In the genomic region with DNA sequence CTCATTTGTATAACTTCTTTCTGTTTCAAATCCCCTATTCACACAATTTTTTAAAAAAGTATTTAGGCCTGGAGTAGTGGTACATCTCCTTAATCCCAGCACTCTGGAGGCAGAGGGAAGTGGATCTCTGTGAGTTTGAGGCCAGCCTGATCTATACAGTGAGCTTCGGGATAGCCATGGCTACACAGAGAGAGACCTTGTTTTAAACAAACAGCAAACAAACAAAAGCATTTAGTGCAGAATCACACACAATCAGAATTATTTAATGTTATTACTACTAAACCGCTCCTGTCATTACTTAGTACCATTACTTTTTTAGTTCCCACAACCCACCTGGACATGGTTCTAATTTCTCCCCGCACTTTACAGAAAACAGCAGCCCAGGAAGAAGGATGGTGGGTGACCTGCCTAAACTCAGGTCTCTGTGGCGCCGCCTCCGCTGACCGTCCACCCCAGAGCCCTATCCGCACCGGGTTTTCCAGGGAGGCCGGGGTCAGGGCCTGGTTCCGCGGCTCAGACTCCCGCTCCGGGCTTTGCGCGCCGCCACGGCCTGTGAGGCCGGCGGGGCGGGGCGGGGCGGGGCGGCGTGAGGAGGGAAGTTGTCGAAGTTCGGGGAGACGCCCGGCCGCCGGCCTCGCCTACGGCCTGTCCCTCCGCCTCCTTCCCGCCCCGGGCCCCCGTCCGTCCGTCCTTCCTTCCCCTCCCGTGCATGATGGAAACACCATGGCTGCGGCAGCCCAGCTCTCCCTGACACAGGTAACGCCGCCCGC, we compare ENCODE assay signal across 8 mouse cellular contexts. TPM values are rescaled to one million over a fixed set of nuclear protein-coding genes. Genes with fewer than 3 reads are reported as not detected.
DNase-seq lines count a peak whose midpoint lies in the region; ATAC-seq and TF ChIP-seq lines count a peak whose summit lies in the region.

A gene (plus strand): TSS at position 580 of the 770 bp plus-strand sequence.

- no peaks in the 10 kb centered on the region for H3K9me3 ChIP-seq in ES-E14 (ENCODE audit: control insufficient read depth, insufficient read depth, low read depth, low read length)
- no peaks in the 10 kb centered on the region for H3K9me3 ChIP-seq in forebrain, embryonic 16.5 days (ENCODE audit: control insufficient read depth, low read length)
- H3K9me3 ChIP-seq in lung, embryonic 14.5 days (ENCODE audit: low read depth, low read length), result no peaks in the 10 kb centered on the region

- H3K36me3 ChIP-seq in ES-E14 (ENCODE audit: control insufficient read depth, insufficient read depth, low read length, poor library complexity, severe bottlenecking), result no peaks in the 10 kb centered on the region
- H3K36me3 ChIP-seq in forebrain, embryonic 16.5 days (ENCODE audit: control insufficient read depth, insufficient read depth), result no peaks in the 10 kb centered on the region
- no peaks in the 10 kb centered on the region for H3K36me3 ChIP-seq in lung, embryonic 14.5 days (ENCODE audit: insufficient read depth)
- no peaks in the 10 kb centered on the region for H3K36me3 ChIP-seq in thymus, adult 2 months (ENCODE audit: control insufficient read depth, insufficient read depth, low read length)

- H3K27ac ChIP-seq in ES-E14 (ENCODE audit: insufficient read depth, low read depth, low read length, poor library complexity, severe bottlenecking), result no peak within 1 kb of the TSS
- no peak within 1 kb of the TSS for H3K27ac ChIP-seq in forebrain, embryonic 16.5 days (ENCODE audit: low read length)
- peak within 1 kb of the TSS; percentile 86 for H3K27ac ChIP-seq in layer of hippocampus, adult 2 months
- H3K27ac ChIP-seq in lung, embryonic 14.5 days (ENCODE audit: low read depth), result peak within 1 kb of the TSS; percentile 83
- 0 out of 2 replicates have a peak within 1 kb of the TSS, but pooled peaks have one; percentile 2 for H3K27ac ChIP-seq in olfactory bulb, adult 2 months (ENCODE audit: insufficient read depth, low read depth, low read length)
- H3K27ac ChIP-seq in thymus, adult 2 months (ENCODE audit: control insufficient read depth, insufficient read depth, low read length), result no peak within 1 kb of the TSS

- peak within 1 kb of the TSS; percentile 77 for H3K4me2 ChIP-seq in forebrain, embryonic 16.5 days (ENCODE audit: low read length)
- peak within 1 kb of the TSS; percentile 89 for H3K4me2 ChIP-seq in lung, embryonic 14.5 days

- in situ Hi-C loops in ES-E14 (cut with MboI; ENCODE audit: low sequenced_read_pairs in 2 of 2, unreplicated experiment in 2 of 2), result no loop called here

- TF ChIP-seq CTCF in layer of hippocampus, adult 2 months (conservative IDR thresholded peaks at IDR 0.05), result no peak
- 0 out of 2 replicates have a peak, but pooled peaks have one; percentile 2 for TF ChIP-seq CTCF in lung, embryonic 14.5 days (IDR thresholded peaks at IDR 0.05; ENCODE audit: low read depth)
- no peak for TF ChIP-seq CTCF in olfactory bulb, adult 2 months (IDR thresholded peaks at IDR 0.05; ENCODE audit: insufficient read depth, low read depth, low read length)
- TF ChIP-seq CTCF in thymus, adult 2 months (IDR thresholded peaks at IDR 0.05; ENCODE audit: borderline replicate concordance, control insufficient read depth, extremely low read depth, insufficient read depth, low read length, poor library complexity), result no peak

- H3K27me3 ChIP-seq in forebrain, embryonic 16.5 days (replicated peaks; ENCODE audit: control insufficient read depth, insufficient read depth, low read length), result no peaks in the 10 kb centered on the region
- no peaks in the 10 kb centered on the region for H3K27me3 ChIP-seq in lung, embryonic 14.5 days (ENCODE audit: insufficient read depth, low read length)
- H3K27me3 ChIP-seq in thymus, adult 2 months (ENCODE audit: control insufficient read depth, insufficient read depth, low read length), result no peaks in the 10 kb centered on the region

- H3K4me3 ChIP-seq in ES-E14 (ENCODE audit: insufficient read depth in 1 of 2, low read depth in 1 of 2, low read length in 2 of 2, poor library complexity in 1 of 2, severe bottlenecking in 1 of 2), result peak within 1 kb of the TSS; percentile 96 to 97
- H3K4me3 ChIP-seq in forebrain, embryonic 16.5 days (replicated peaks; ENCODE audit: low read length), result peak within 1 kb of the TSS; percentile 75
- H3K4me3 ChIP-seq in layer of hippocampus, adult 2 months, result peak within 1 kb of the TSS; percentile 74
- peak within 1 kb of the TSS; percentile 85 for H3K4me3 ChIP-seq in lung, embryonic 14.5 days (ENCODE audit: low read depth, low read length)
- H3K4me3 ChIP-seq in olfactory bulb, adult 2 months (ENCODE audit: insufficient read depth, low read depth, low read length), result peak within 1 kb of the TSS; percentile 69
- peak within 1 kb of the TSS; percentile 94 for H3K4me3 ChIP-seq in thymus, adult 2 months (ENCODE audit: control insufficient read depth, insufficient read depth, low read length)

- WGBS in forebrain, embryonic 16.5 days, result 4% methylated on average over 31 of the region's 44 CpGs
- WGBS in lung, embryonic 14.5 days, result 3% methylated on average over 29 of the region's 44 CpGs
- 3% methylated on average over 40 of the region's 44 CpGs for WGBS in olfactory bulb, adult 2 months
- 4% methylated on average over 44 of the region's 44 CpGs for WGBS in thymus, adult 2 months

- no peak for TF ChIP-seq POLR2A in olfactory bulb, adult 2 months (IDR thresholded peaks at IDR 0.05; ENCODE audit: insufficient read depth, low read depth, low read length)
- no peak for TF ChIP-seq POLR2A in thymus, adult 2 months (IDR thresholded peaks at IDR 0.05; ENCODE audit: control insufficient read depth, extremely low read depth, insufficient read depth, low read length, poor library complexity)

- intact Hi-C loops in heart, postnatal 36 days (cut with DNase I), result loop anchor here (2.0 to 5.0 kb wide), 3 partner anchors 78 to 449 kb away; a partner anchor contains a TSS

- peak; percentile 86 for DNase-seq in ES-E14 (ENCODE audit: low read depth, low spot score)
- peak; percentile 86 for DNase-seq in cerebellum, adult 11-12 months
- peak; percentile 92 to 95 for DNase-seq in heart, postnatal 36 days
- peak; percentile 66 to 82 for DNase-seq in layer of hippocampus, adult 2 months (ENCODE audit: low spot score in 2 of 2)
- DNase-seq in lung, embryonic 14.5 days, result peak; percentile 95
- DNase-seq in thymus, adult 2 months, result peak; percentile 94

- peak; percentile 97 for ATAC-seq in forebrain, embryonic 16.5 days
- ATAC-seq in lung, embryonic 14.5 days (ENCODE audit: insufficient read depth), result peak; percentile 95

- H3K4me1 ChIP-seq in ES-E14 (ENCODE audit: control insufficient read depth in 2 of 2, insufficient read depth in 2 of 2, low read length in 2 of 2, poor library complexity in 1 of 2), result no peaks in the 10 kb centered on the region
- peaks cover 4% of the 10 kb centered on the region; the same call in 1 of the 2 replicates for H3K4me1 ChIP-seq in forebrain, embryonic 16.5 days (replicated peaks; ENCODE audit: control insufficient read depth, insufficient read depth, low read length)
- peaks cover 6% of the 10 kb centered on the region; the same call in 1 of the 2 replicates for H3K4me1 ChIP-seq in lung, embryonic 14.5 days (ENCODE audit: insufficient read depth)
- peaks cover 4% of the 10 kb centered on the region; the same call in 1 of the 2 replicates for H3K4me1 ChIP-seq in olfactory bulb, adult 2 months (ENCODE audit: control insufficient read depth, insufficient read depth, low read length)
- peaks cover 8% of the 10 kb centered on the region for H3K4me1 ChIP-seq in thymus, adult 2 months (replicated peaks; ENCODE audit: control insufficient read depth, insufficient read depth, low read length)

- peak within 1 kb of the TSS; percentile 91 for H3K9ac ChIP-seq in ES-E14 (ENCODE audit: insufficient read depth, low read depth, low read length, poor library complexity, severe bottlenecking)
- peak within 1 kb of the TSS; percentile 71 for H3K9ac ChIP-seq in forebrain, embryonic 16.5 days (replicated peaks; ENCODE audit: low read depth, low read length)
- peak within 1 kb of the TSS; percentile 85 for H3K9ac ChIP-seq in lung, embryonic 14.5 days

TF ChIP-seq in ES-E14, 5 proteins besides CTCF, POLR2A, EP300 and RAD21:
- no peak for TF ChIP-seq ZNF384 (IDR thresholded peaks at IDR 0.05; ENCODE audit: low read depth, low read length)
- peak; percentile 78 for TF ChIP-seq HCFC1 (IDR thresholded peaks at IDR 0.05; ENCODE audit: borderline replicate concordance, insufficient read depth, low read length)
- TF ChIP-seq MAFK (IDR thresholded peaks at IDR 0.05; ENCODE audit: insufficient read depth, low read depth, low read length), result no peak
TF ChIP-seq in ES-E14: peak in this region for 1.

RNA-seq across cellular contexts. Expression of the gene that starts here (rescaled TPM):
- total RNA-seq in ES-E14 (2012; rRNA removed), result 9.7 and 13.0 TPM in 2 replicates
- 41.5 and 46.0 TPM in 2 replicates for polyA plus RNA-seq in forebrain, embryonic 16.5 days (2015; fragmentation: Nextera tagmentation; extraction: Ambion mirVana)
- 10 to 100 TPM; 45.7 to 51.3 TPM for total RNA-seq in heart, postnatal 36 days (2021)
- 100 to 1,000 TPM; 213 to 225 TPM for total RNA-seq in layer of hippocampus, adult 2 months (2021)
- polyA plus RNA-seq in lung, embryonic 14.5 days (2014; fragmentation: Nextera tagmentation; extraction: Ambion mirVana), result 49.3 and 52.0 TPM in 2 replicates
- polyA plus RNA-seq in olfactory bulb, adult 2 months (2012; ENCODE audit: insufficient read depth, insufficient read length, low replicate concordance, missing spikeins), result 176 TPM in 1 of 2 replicates, not detected in the other
- 14.1 and 16.0 TPM in 2 replicates for polyA plus RNA-seq in thymus, adult 2 months (2012; rRNA removed)

Comparison
In these comparisons a context has a peak if more than half of its experiments do, and no peak if none do; other contexts are left out.
1. RNA of the gene that starts here (total RNA-seq): 213 to 225 TPM in layer of hippocampus, adult 2 months; 45.7 to 51.3 TPM in heart, postnatal 36 days and 9.7 to 13.0 TPM in ES-E14; every median in the first group is over 4 times any median in the second.
2. H3K27ac ChIP-seq: peak in layer of hippocampus, adult 2 months (single experiment), lung, embryonic 14.5 days (single experiment) and olfactory bulb, adult 2 months (single experiment); none in ES-E14 (single experiment), forebrain, embryonic 16.5 days (single experiment) and thymus, adult 2 months (single experiment).
3. Peak in every context shown above with its lines, with median percentiles within 50 percentile points of each other: DNase-seq, H3K4me3 ChIP-seq and H3K9ac ChIP-seq.